Mouse (Mus musculus): ENCODE data around the gene Sox9. TPM values are rescaled to one million over a fixed set of nuclear protein-coding genes. Genes with fewer than 3 reads are reported as not detected.

Sox9 gene
- polyA plus RNA-seq (2014; fragmentation: Nextera tagmentation; extraction: Ambion mirVana) = 161 and 164 TPM in 2 replicates

DNA sequence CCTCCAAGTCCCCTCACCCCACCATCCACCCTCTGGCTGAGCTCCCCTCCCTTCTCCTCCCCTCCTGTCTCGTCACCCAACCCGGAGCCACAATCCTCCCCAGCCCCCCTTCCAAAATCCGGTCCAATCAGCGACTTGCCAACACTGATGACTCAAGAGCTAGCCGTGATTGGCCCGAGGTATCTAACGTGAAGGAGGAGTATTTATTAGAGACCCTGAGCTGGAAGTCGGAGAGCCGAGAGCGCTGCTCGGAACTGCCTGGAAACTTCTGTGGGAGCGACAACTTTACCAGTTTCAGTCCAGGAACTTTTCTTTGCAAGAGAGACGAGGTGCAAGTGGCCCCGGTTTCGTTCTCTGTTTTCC is at the start of gene Sox9:
TSS of gene Sox9 (plus strand) at position 231 of the 363 bp plus-strand sequence.
- Histone ChIP-seq H3K36me3 (ENCODE audit: control insufficient read depth, insufficient read depth, low read length) (0 out of 2 replicates have a peak, but pooled peaks cover 2% of the 10 kb centered on the region), H3K4me1 (ENCODE audit: control insufficient read depth, insufficient read depth, low read length) (peaks cover 20% of the 10 kb centered on the region), H3K9me3 (ENCODE audit: control insufficient read depth, low read length) (no peaks in the 10 kb centered on the region), H3K27me3 (ENCODE audit: control insufficient read depth, insufficient read depth, low read length) (peaks cover 8% of the 10 kb centered on the region; the same call in 1 of the 2 replicates), H3K9ac (ENCODE audit: low read length) (peak within 1 kb of the TSS; percentile 84), H3K4me2 (ENCODE audit: low read depth) (peak within 1 kb of the TSS; percentile 99), H3K4me3 (ENCODE audit: low read depth, low read length) (peak within 1 kb of the TSS; percentile 66), H3K27ac (ENCODE audit: low read depth, low read length) (peak within 1 kb of the TSS; percentile 82)
- under 1% methylated on average over 13 of the region's 15 CpGs for WGBS
- ATAC-seq (ENCODE audit: insufficient read depth, low FRiP score, low TSS enrichment) (peak; percentile 86), DNase-seq (ENCODE audit: low spot score) (peak; percentile 93)

DNA sequence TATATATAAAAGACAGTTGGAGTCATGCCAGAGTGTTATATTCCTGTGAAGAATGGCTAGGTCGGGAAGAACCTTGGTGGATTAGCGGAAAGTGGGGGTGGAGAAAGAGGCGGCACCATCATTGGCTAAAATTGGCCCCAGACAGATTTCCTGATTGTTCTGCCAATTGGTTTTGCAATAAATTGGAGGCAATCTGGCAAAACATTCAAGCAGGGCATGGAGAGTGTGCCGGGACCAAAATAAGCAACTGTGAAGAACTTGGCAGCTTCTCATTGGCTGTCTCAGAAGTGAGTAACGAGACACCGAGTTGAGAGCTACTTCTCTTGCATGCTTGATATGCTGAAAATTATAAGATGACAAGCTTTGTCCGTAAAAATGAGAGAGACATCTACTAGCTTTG is 49.6 kb upstream of the Sox9 start:
- WGBS = 77% methylated on average over 7 of the region's 7 CpGs

GRCm38 (mm10) chr11:112737071-112737470 is 45.0 kb upstream of the Sox9 start:
- Histone ChIP-seq H3K9me3 (ENCODE audit: control insufficient read depth, low read length) (no peaks in the 10 kb centered on the region), H3K9ac (ENCODE audit: low read length) (no peak overlapping the region), H3K4me3 (ENCODE audit: low read depth, low read length) (no peak overlapping the region), H3K4me1 (ENCODE audit: control insufficient read depth, insufficient read depth, low read length) (no peaks in the 10 kb centered on the region), H3K27ac (ENCODE audit: low read depth, low read length) (no peak overlapping the region), H3K4me2 (ENCODE audit: low read depth) (no peak overlapping the region), H3K27me3 (ENCODE audit: control insufficient read depth, insufficient read depth, low read length) (no peaks in the 10 kb centered on the region), H3K36me3 (ENCODE audit: control insufficient read depth, insufficient read depth, low read length) (no peaks in the 10 kb centered on the region)
- ATAC-seq (ENCODE audit: insufficient read depth, low FRiP score, low TSS enrichment) (no peak), DNase-seq (ENCODE audit: low spot score) (no peak)
- 75% methylated on average over 5 of the region's 5 CpGs for WGBS

More for the DNA sequence above, 49.6 kb upstream of the Sox9 start:
- no peak overlapping the region for H3K27ac ChIP-seq (ENCODE audit: low read depth, low read length)
- H3K36me3 ChIP-seq (ENCODE audit: control insufficient read depth, insufficient read depth, low read length) = no peaks in the 10 kb centered on the region
- H3K9ac ChIP-seq (ENCODE audit: low read length) = no peak overlapping the region
- no peaks in the 10 kb centered on the region for H3K27me3 ChIP-seq (ENCODE audit: control insufficient read depth, insufficient read depth, low read length)
- DNase-seq (ENCODE audit: low spot score) (no peak), ATAC-seq (ENCODE audit: insufficient read depth, low FRiP score, low TSS enrichment) (no peak)
- no peaks in the 10 kb centered on the region for H3K9me3 ChIP-seq (ENCODE audit: control insufficient read depth, low read length)
- no peaks in the 10 kb centered on the region for H3K4me1 ChIP-seq (ENCODE audit: control insufficient read depth, insufficient read depth, low read length)
- H3K4me2 ChIP-seq (ENCODE audit: low read depth) = no peak overlapping the region
- H3K4me3 ChIP-seq (ENCODE audit: low read depth, low read length) = no peak overlapping the region

- no peak overlapping the region for H3K27ac ChIP-seq (ENCODE audit: low read depth, low read length)
- H3K9me3 ChIP-seq (ENCODE audit: control insufficient read depth, low read length) = no peaks in the 10 kb centered on the region
- H3K9ac ChIP-seq (ENCODE audit: low read length) = no peak overlapping the region
- no peaks in the 10 kb centered on the region for H3K4me1 ChIP-seq (ENCODE audit: control insufficient read depth, insufficient read depth, low read length)
- no peaks in the 10 kb centered on the region for H3K27me3 ChIP-seq (ENCODE audit: control insufficient read depth, insufficient read depth, low read length)
- ATAC-seq (ENCODE audit: insufficient read depth, low FRiP score, low TSS enrichment) = no peak
- WGBS = 81% methylated on average over 1 of the region's 1 CpGs
- no peak for DNase-seq (ENCODE audit: low spot score)
- no peak overlapping the region for H3K4me2 ChIP-seq (ENCODE audit: low read depth)
- no peaks in the 10 kb centered on the region for H3K36me3 ChIP-seq (ENCODE audit: control insufficient read depth, insufficient read depth, low read length)
- H3K4me3 ChIP-seq (ENCODE audit: low read depth, low read length) = no peak overlapping the region
Measured at GRCm38 (mm10) chr11:112739681-112740080, 42.3 kb upstream of the Sox9 start.

- no peaks in the 10 kb centered on the region for H3K27me3 ChIP-seq (ENCODE audit: control insufficient read depth, insufficient read depth, low read length)
- H3K27ac ChIP-seq (ENCODE audit: low read depth, low read length) = no peak overlapping the region
- no peak overlapping the region for H3K9ac ChIP-seq (ENCODE audit: low read length)
- H3K9me3 ChIP-seq (ENCODE audit: control insufficient read depth, low read length) = no peaks in the 10 kb centered on the region
- no peaks in the 10 kb centered on the region for H3K36me3 ChIP-seq (ENCODE audit: control insufficient read depth, insufficient read depth, low read length)
- ATAC-seq (ENCODE audit: insufficient read depth, low FRiP score, low TSS enrichment) (no peak), DNase-seq (ENCODE audit: low spot score) (no peak)
- WGBS = 31% methylated on average over 4 of the region's 4 CpGs
- no peak overlapping the region for H3K4me2 ChIP-seq (ENCODE audit: low read depth)
- H3K4me3 ChIP-seq (ENCODE audit: low read depth, low read length) = no peak overlapping the region
- H3K4me1 ChIP-seq (ENCODE audit: control insufficient read depth, insufficient read depth, low read length) = no peaks in the 10 kb centered on the region
Measured at GRCm38 (mm10) chr11:112756516-112756915, 25.5 kb upstream of the Sox9 start.

GRCm38 (mm10) chr11:112758056-112758455 is 24.0 kb upstream of the Sox9 start:
- Histone ChIP-seq H3K36me3 (ENCODE audit: control insufficient read depth, insufficient read depth, low read length) (no peaks in the 10 kb centered on the region), H3K27ac (ENCODE audit: low read depth, low read length) (no peak overlapping the region), H3K27me3 (ENCODE audit: control insufficient read depth, insufficient read depth, low read length) (no peaks in the 10 kb centered on the region), H3K4me2 (ENCODE audit: low read depth) (no peak overlapping the region), H3K9me3 (ENCODE audit: control insufficient read depth, low read length) (no peaks in the 10 kb centered on the region), H3K9ac (ENCODE audit: low read length) (no peak overlapping the region), H3K4me1 (ENCODE audit: control insufficient read depth, insufficient read depth, low read length) (no peaks in the 10 kb centered on the region), H3K4me3 (ENCODE audit: low read depth, low read length) (no peak overlapping the region)
- DNase-seq (ENCODE audit: low spot score) = no peak
- WGBS = 79% methylated on average over 9 of the region's 9 CpGs
- ATAC-seq (ENCODE audit: insufficient read depth, low FRiP score, low TSS enrichment) = no peak

DNA sequence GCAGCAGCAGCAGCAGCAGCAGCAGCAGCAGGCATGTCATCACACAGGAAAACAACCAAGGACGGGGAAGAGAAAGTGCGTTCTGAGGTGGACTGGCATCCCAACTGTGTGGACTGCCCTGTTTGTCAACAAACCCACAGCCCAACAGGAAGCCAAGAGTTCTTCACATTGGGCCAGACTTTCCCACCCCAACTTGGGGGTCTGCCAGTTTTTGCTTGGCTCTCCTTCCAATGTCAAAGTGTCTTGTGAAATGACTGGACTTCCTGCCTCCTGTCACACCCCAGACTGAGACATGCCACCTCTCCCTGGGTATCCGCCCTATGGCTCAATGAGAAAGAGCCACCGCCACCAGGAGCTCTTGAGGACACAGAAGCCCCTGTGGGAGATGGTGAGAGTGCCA is 15.1 kb upstream of the Sox9 start:
- ATAC-seq (ENCODE audit: insufficient read depth, low FRiP score, low TSS enrichment) (no peak), DNase-seq (ENCODE audit: low spot score) (no peak)
- H3K9ac ChIP-seq (ENCODE audit: low read length) = no peak overlapping the region
- H3K4me1 ChIP-seq (ENCODE audit: control insufficient read depth, insufficient read depth, low read length) = no peaks in the 10 kb centered on the region
- no peak overlapping the region for H3K27ac ChIP-seq (ENCODE audit: low read depth, low read length)
- 92% methylated on average over 4 of the region's 4 CpGs for WGBS
- H3K4me3 ChIP-seq (ENCODE audit: low read depth, low read length) = no peak overlapping the region
- no peaks in the 10 kb centered on the region for H3K9me3 ChIP-seq (ENCODE audit: control insufficient read depth, low read length)
- H3K27me3 ChIP-seq (ENCODE audit: control insufficient read depth, insufficient read depth, low read length) = no peaks in the 10 kb centered on the region
- no peaks in the 10 kb centered on the region for H3K36me3 ChIP-seq (ENCODE audit: control insufficient read depth, insufficient read depth, low read length)
- H3K4me2 ChIP-seq (ENCODE audit: low read depth) = no peak overlapping the region

DNA sequence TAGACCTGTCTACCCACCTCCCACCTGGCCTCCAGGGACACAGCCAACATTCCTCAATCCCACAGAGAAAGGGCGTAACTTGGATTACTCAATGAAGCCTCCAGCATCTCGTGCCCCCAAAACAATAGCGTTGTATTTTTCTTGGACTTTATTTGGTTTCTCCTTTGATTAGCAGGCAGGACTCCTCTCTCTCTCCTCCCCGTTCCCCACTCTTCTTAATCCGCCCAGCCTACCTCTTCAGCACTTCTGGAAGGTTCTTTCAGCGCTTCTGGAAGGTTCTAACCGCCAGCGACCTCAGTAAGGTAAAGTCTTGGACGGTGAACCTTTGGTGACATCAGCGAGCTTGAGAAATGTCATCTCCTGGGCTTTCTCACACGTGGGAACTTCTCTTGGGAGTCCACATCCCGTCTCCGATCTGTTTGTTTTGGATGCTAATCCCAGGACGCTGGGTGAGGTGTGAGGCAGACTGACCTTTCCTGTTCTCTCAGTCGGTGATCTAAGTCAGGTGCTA is 14.4 kb upstream of the Sox9 start:
- Histone ChIP-seq H3K36me3 (ENCODE audit: control insufficient read depth, insufficient read depth, low read length) (no peaks in the 10 kb centered on the region), H3K4me3 (ENCODE audit: low read depth, low read length) (no peak overlapping the region), H3K27me3 (ENCODE audit: control insufficient read depth, insufficient read depth, low read length) (no peaks in the 10 kb centered on the region), H3K4me1 (ENCODE audit: control insufficient read depth, insufficient read depth, low read length) (no peaks in the 10 kb centered on the region), H3K4me2 (ENCODE audit: low read depth) (no peak overlapping the region), H3K9ac (ENCODE audit: low read length) (no peak overlapping the region), H3K27ac (ENCODE audit: low read depth, low read length) (no peak overlapping the region), H3K9me3 (ENCODE audit: control insufficient read depth, low read length) (no peaks in the 10 kb centered on the region)
- DNase-seq (ENCODE audit: low spot score) = no peak
- ATAC-seq (ENCODE audit: insufficient read depth, low FRiP score, low TSS enrichment) = no peak
- WGBS = 83% methylated on average over 15 of the region's 15 CpGs

GRCm38 (mm10) chr11:112772791-112773355 is 9.2 kb upstream of the Sox9 start:
- ATAC-seq (ENCODE audit: insufficient read depth, low FRiP score, low TSS enrichment) = no peak
- no peak for DNase-seq (ENCODE audit: low spot score)
- H3K9me3 ChIP-seq (ENCODE audit: control insufficient read depth, low read length) = no peaks in the 10 kb centered on the region
- no peaks in the 10 kb centered on the region for H3K36me3 ChIP-seq (ENCODE audit: control insufficient read depth, insufficient read depth, low read length)
- H3K4me2 ChIP-seq (ENCODE audit: low read depth) = no peak overlapping the region
- H3K4me3 ChIP-seq (ENCODE audit: low read depth, low read length) = no peak overlapping the region
- H3K27me3 ChIP-seq (ENCODE audit: control insufficient read depth, insufficient read depth, low read length) = no peaks in the 10 kb centered on the region
- peaks cover 3% of the 10 kb centered on the region; the same call in 1 of the 2 replicates for H3K4me1 ChIP-seq (ENCODE audit: control insufficient read depth, insufficient read depth, low read length)
- WGBS = 43% methylated on average over 11 of the region's 11 CpGs
- H3K27ac ChIP-seq (ENCODE audit: low read depth, low read length) = no peak overlapping the region
- H3K9ac ChIP-seq (ENCODE audit: low read length) = no peak overlapping the region

All from neural tube, embryonic 11.5 days (tissue).